Mouse (Mus musculus) neural tube, embryonic 15.5 days (tissue): ENCODE results near the gene Fam187b. TPM values are rescaled to one million over a fixed set of nuclear protein-coding genes. Genes with fewer than 3 reads are reported as not detected.

Experiments used
- ATAC-seq: fragments of 200-750 bp; cut with Nextera tagmentation; 2 replicates; pipeline ENCODE4 v1.8.0; 2017; ENCODE audit warnings: mild to moderate bottlenecking, moderate TSS enrichment, moderate library complexity; ENCODE audit not compliant: low FRiP score
- H3K27ac ChIP-seq: fragments of 300-500 bp; sonication (generic); replicated peaks from 2 replicates; pipeline ENCODE4 v1.5.1; 2015; ENCODE audit warnings: mild to moderate bottlenecking, inconsistent platforms
- H3K27me3 ChIP-seq: fragments of 300-500 bp; sonication (generic); replicated peaks from 2 replicates; pipeline ENCODE4 v1.6.1; 2015; ENCODE audit warnings: inconsistent platforms
- H3K36me3 ChIP-seq: fragments of 300-500 bp; sonication (generic); 2 replicates; pipeline ENCODE4 v1.6.1; 2015; ENCODE audit warnings: inconsistent platforms
- H3K4me1 ChIP-seq: fragments of 300-500 bp; sonication (generic); 2 replicates; pipeline ENCODE4 v1.6.1; 2015; ENCODE audit warnings: inconsistent platforms
- H3K4me2 ChIP-seq: fragments of 300-500 bp; sonication (generic); 2 replicates; pipeline ENCODE4 v1.6.1; 2015; ENCODE audit warnings: inconsistent platforms, mild to moderate bottlenecking, moderate library complexity
- H3K4me3 ChIP-seq: fragments of 300-500 bp; sonication (generic); replicated peaks from 2 replicates; pipeline ENCODE4 v1.5.1; 2015; ENCODE audit warnings: mild to moderate bottlenecking, inconsistent platforms
- H3K9ac ChIP-seq: fragments of 300-500 bp; sonication (generic); replicated peaks from 2 replicates; pipeline ENCODE4 v1.6.1; 2015; ENCODE audit warnings: mild to moderate bottlenecking, inconsistent platforms
- H3K9me3 ChIP-seq: fragments of 300-500 bp; sonication (generic); replicated peaks from 2 replicates; pipeline ENCODE4 v1.6.1; 2016; ENCODE audit warnings: inconsistent platforms
- WGBS: fragments of 180-500 bp; shearing (Covaris S2); methylation state at CpG from one replicate; pipeline ENCODE4 v1.1.7; 2015; ENCODE audit warnings: mixed read lengths; 5-methylcytosine and 5-hydroxymethylcytosine counted together
- polyA plus RNA-seq: library from polyadenylated mRNA; unstranded; fragments of >200 nt; fragmentation: Nextera tagmentation; extraction: Ambion mirVana; gene quantifications from 2 replicates; pipeline ENCODE4 v1.2.1, GENCODE M21; 2015

Fam187b gene
- polyA plus RNA-seq, 1 experiment from 2014 or later: 0.20 TPM

GRCm38 (mm10) chr7:31030717-31031116, 57.1 kb downstream of the Fam187b start:
- no peaks in the 10 kb centered on the region for H3K9me3 ChIP-seq
- H3K4me1 ChIP-seq: no peaks in the 10 kb centered on the region
- H3K36me3 ChIP-seq: no peaks in the 10 kb centered on the region
- H3K27ac ChIP-seq: no peak overlapping the region
- H3K27me3 ChIP-seq: no peaks in the 10 kb centered on the region
- no peak overlapping the region for H3K4me2 ChIP-seq
- no peak overlapping the region for H3K9ac ChIP-seq
- WGBS: 62% methylated on average over 2 of the region's 2 CpGs
- ATAC-seq: no peak
- H3K4me3 ChIP-seq: no peak overlapping the region

DNA sequence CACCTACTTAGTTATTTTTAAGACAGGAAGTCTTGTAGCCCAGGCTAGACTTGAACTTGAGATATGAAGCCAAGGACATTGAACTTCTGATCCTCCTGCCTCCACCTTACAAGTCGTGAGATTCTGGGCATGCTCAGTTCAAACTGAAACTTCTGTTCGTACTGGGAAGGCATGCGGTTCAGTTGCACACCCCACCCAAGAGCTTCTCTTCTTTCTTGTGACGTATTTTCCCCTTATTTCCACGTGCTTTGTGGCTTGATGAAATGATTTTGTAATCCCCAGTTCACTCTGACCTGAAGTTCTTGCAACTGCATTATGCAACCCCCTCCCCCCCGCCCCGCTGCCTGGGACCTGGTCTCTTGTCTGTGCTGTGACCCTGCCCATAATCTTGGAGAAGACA, 58.1 kb downstream of the Fam187b start:
- Histone ChIP-seq H3K9me3 (no peaks in the 10 kb centered on the region), H3K27ac (no peak overlapping the region), H3K4me1 (no peaks in the 10 kb centered on the region), H3K9ac (no peak overlapping the region), H3K4me3 (no peak overlapping the region), H3K27me3 (no peaks in the 10 kb centered on the region), H3K4me2 (no peak overlapping the region), H3K36me3 (no peaks in the 10 kb centered on the region)
- ATAC-seq: no peak
- WGBS: 87% methylated on average over 7 of the region's 7 CpGs

GRCm38 (mm10) chr7:31033409-31034165, 60.0 kb downstream of the Fam187b start:
- Histone ChIP-seq H3K27ac (no peak overlapping the region), H3K4me1 (no peaks in the 10 kb centered on the region), H3K4me2 (no peak overlapping the region), H3K9me3 (no peaks in the 10 kb centered on the region), H3K36me3 (no peaks in the 10 kb centered on the region), H3K9ac (no peak overlapping the region), H3K27me3 (no peaks in the 10 kb centered on the region), H3K4me3 (no peak overlapping the region)
- WGBS: 78% methylated on average over 9 of the region's 9 CpGs
- no peak for ATAC-seq

- Histone ChIP-seq H3K9me3 (no peaks in the 10 kb centered on the region), H3K27ac (no peak overlapping the region), H3K4me2 (no peak overlapping the region), H3K4me1 (no peaks in the 10 kb centered on the region), H3K4me3 (no peak overlapping the region), H3K9ac (no peak overlapping the region), H3K36me3 (no peaks in the 10 kb centered on the region), H3K27me3 (0 out of 2 replicates have a peak, but pooled peaks cover 2% of the 10 kb centered on the region)
- WGBS: 66% methylated on average over 11 of the region's 11 CpGs
- no peak for ATAC-seq
Observed at GRCm38 (mm10) chr7:31034789-31035188, 61.2 kb downstream of the Fam187b start.

GRCm38 (mm10) chr7:31035291-31035690, 61.7 kb downstream of the Fam187b start:
- no peak overlapping the region for H3K4me3 ChIP-seq
- 85% methylated on average over 11 of the region's 11 CpGs for WGBS
- no peaks in the 10 kb centered on the region for H3K36me3 ChIP-seq
- 0 out of 2 replicates have a peak, but pooled peaks cover 6% of the 10 kb centered on the region for H3K27me3 ChIP-seq
- H3K4me1 ChIP-seq: no peaks in the 10 kb centered on the region
- no peak overlapping the region for H3K9ac ChIP-seq
- no peak overlapping the region for H3K4me2 ChIP-seq
- H3K27ac ChIP-seq: no peak overlapping the region
- no peaks in the 10 kb centered on the region for H3K9me3 ChIP-seq
- ATAC-seq: no peak

GRCm38 (mm10) chr7:31036917-31037316, 63.3 kb downstream of the Fam187b start:
- Histone ChIP-seq H3K9ac (no peak overlapping the region), H3K36me3 (no peaks in the 10 kb centered on the region), H3K27ac (no peak overlapping the region), H3K4me2 (no peak overlapping the region), H3K9me3 (no peaks in the 10 kb centered on the region), H3K27me3 (peaks cover 21% of the 10 kb centered on the region), H3K4me1 (peaks cover under 1% of the 10 kb centered on the region; the same call in 1 of the 2 replicates), H3K4me3 (no peak overlapping the region)
- no peak for ATAC-seq
- WGBS: 89% methylated on average over 7 of the region's 7 CpGs

DNA sequence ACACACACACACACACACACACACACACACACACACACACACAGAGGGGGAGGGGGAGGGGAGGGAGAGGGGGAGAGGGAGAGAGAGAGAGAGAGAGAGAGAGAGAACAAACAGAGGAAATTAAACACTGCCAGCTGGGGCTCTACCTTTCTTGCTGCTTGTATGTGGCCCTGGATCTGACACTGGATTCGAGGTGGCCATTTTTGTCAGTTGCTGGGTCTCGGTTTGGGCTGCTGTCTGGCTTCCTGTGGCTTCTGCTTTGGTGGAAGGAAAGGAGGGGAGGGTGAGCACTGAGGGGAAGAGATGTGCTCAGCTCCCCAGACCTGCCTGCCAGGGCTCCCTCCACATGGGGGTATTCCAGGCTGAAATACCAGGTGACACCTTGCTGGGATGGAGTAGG, 64.1 kb downstream of the Fam187b start:
- Histone ChIP-seq H3K36me3 (no peaks in the 10 kb centered on the region), H3K4me2 (no peak overlapping the region), H3K4me3 (no peak overlapping the region), H3K27me3 (peaks cover 28% of the 10 kb centered on the region), H3K9me3 (no peaks in the 10 kb centered on the region), H3K9ac (no peak overlapping the region), H3K27ac (no peak overlapping the region), H3K4me1 (peaks cover 3% of the 10 kb centered on the region; the same call in 1 of the 2 replicates)
- 76% methylated on average over 2 of the region's 2 CpGs for WGBS
- no peak for ATAC-seq

GRCm38 (mm10) chr7:31039011-31039410, 65.4 kb downstream of the Fam187b start:
- Histone ChIP-seq H3K4me2 (no peak overlapping the region), H3K27me3 (peaks cover 41% of the 10 kb centered on the region), H3K9me3 (no peaks in the 10 kb centered on the region), H3K27ac (no peak overlapping the region), H3K9ac (no peak overlapping the region), H3K4me1 (peaks cover 3% of the 10 kb centered on the region; the same call in 1 of the 2 replicates), H3K4me3 (no peak overlapping the region), H3K36me3 (no peaks in the 10 kb centered on the region)
- ATAC-seq: no peak
- 89% methylated on average over 4 of the region's 4 CpGs for WGBS

Other genes with a start within 250 kb of the Fam187b start
- gene Tmem147, start 244.2 kb upstream of the Fam187b start, polyA plus RNA-seq: 284 and 304 TPM in 2 replicates
- gene Gapdhs, start 230.1 kb upstream of the Fam187b start, polyA plus RNA-seq: 0.73 and 1.0 TPM in 2 replicates
- 1.6 and 2.0 TPM in 2 replicates for gene Sbsn, start 222.3 kb upstream of the Fam187b start, polyA plus RNA-seq
- gene Dmkn, start 210.0 kb upstream of the Fam187b start, polyA plus RNA-seq: 3.7 and 6.2 TPM in 2 replicates
- 2.4 and 10.4 TPM in 2 replicates for gene Krtdap, start 185.9 kb upstream of the Fam187b start, polyA plus RNA-seq
- gene Ffar2, start 150.0 kb upstream of the Fam187b start, polyA plus RNA-seq: 0.15 and 1.1 TPM in 2 replicates
- 0.14 TPM in 1 of 2 replicates, not detected in the other for gene Ffar3, start 117.6 kb upstream of the Fam187b start, polyA plus RNA-seq
- not detected in 2 replicates for gene Ffar1, start 112.2 kb upstream of the Fam187b start, polyA plus RNA-seq
- gene Cd22, start 93.4 kb upstream of the Fam187b start, polyA plus RNA-seq: 0.10 and 0.11 TPM in 2 replicates
- gene Mag, start 58.9 kb upstream of the Fam187b start, polyA plus RNA-seq: 4.7 and 4.8 TPM in 2 replicates
- not detected in 2 replicates for gene Hamp2, start 49.1 kb upstream of the Fam187b start, polyA plus RNA-seq
- not detected in 2 replicates for gene Hamp, start 29.8 kb upstream of the Fam187b start, polyA plus RNA-seq
- 27.7 and 36.0 TPM in 2 replicates for gene Usf2, start 17.0 kb upstream of the Fam187b start, polyA plus RNA-seq
- gene Lsr, start 326 bp upstream of the Fam187b start, polyA plus RNA-seq: 19.2 and 37.4 TPM in 2 replicates
- gene Fxyd5, start 68.7 kb downstream of the Fam187b start, polyA plus RNA-seq: 22.2 and 27.8 TPM in 2 replicates
- 357 and 417 TPM in 2 replicates for gene Fxyd7, start 77.7 kb downstream of the Fam187b start, polyA plus RNA-seq
- gene Fxyd1, start 83.4 kb downstream of the Fam187b start, polyA plus RNA-seq: 26.8 and 36.9 TPM in 2 replicates
- gene Lgi4, start 85.6 kb downstream of the Fam187b start, polyA plus RNA-seq: 1.3 and 1.7 TPM in 2 replicates
- 0.79 and 14.6 TPM in 2 replicates for gene Fxyd3, start 102.9 kb downstream of the Fam187b start, polyA plus RNA-seq
- 0.50 and 4.0 TPM in 2 replicates for gene Hpn, start 141.5 kb downstream of the Fam187b start, polyA plus RNA-seq
- gene Scn1b, start 153.2 kb downstream of the Fam187b start, polyA plus RNA-seq: 21.1 and 24.8 TPM in 2 replicates
- 174 and 212 TPM in 2 replicates for gene Gramd1a, start 182.1 kb downstream of the Fam187b start, polyA plus RNA-seq